Mouse (Mus musculus): ENCODE measurements around the gene Olfr1444.

Olfr1444 gene

DNA sequence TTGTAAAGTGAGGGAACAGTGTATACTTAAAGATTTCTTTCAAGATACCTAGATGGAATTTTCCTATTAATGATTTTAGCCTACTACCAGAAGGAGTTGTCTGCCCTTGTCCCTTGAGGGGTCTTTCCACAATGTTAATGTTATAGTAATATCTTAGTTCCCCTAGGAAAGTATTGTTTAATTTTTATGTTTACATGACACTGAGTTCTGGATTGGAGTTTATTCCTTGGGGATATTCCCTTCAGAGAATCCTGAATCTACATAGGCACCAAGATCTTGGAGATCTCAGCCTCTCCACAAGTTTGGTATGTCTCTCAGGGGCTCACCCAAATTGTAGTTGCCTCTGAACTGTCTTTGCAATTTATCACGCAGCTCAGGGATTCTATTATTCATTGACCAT is at the start of gene Olfr1444:
Olfr1444 (plus strand) TSS at position 301 of the 400 bp plus-strand sequence.
- no peak for DNase-seq (ENCODE audit: low read depth, low spot score)

GRCm38 (mm10) chr19:12812644-12813364 is 44.3 kb upstream of the Olfr1444 start:
- no peak for DNase-seq (ENCODE audit: low read depth, low spot score)

- no peak for DNase-seq (ENCODE audit: low read depth, low spot score)
Observed at GRCm38 (mm10) chr19:12813883-12814282, 43.2 kb upstream of the Olfr1444 start.

- DNase-seq (ENCODE audit: low read depth, low spot score): no peak
Observed at GRCm38 (mm10) chr19:12818507-12818906, 38.6 kb upstream of the Olfr1444 start.

DNA sequence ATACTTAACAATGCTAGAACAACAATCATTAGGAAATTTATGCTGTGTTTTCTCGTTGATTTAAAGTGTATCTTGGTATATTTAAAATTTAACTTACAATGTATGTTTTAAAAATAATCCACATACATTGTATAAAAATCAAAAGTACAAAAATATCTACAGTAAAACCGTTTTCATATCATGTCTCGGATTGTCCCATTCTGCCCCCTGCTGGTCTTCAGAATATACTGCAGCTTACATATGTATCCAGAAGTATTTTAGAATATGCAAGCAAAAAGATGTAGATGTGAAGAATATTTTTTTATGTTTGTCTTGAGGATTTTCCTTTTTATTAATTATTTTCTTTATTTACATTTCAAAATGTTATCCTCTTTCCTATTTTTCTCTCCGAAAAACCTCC is 36.7 kb upstream of the Olfr1444 start:
- DNase-seq (ENCODE audit: low read depth, low spot score): peak; percentile 27

- DNase-seq (ENCODE audit: low read depth, low spot score): peak; percentile 10
Observed at GRCm38 (mm10) chr19:12824549-12824948, 32.5 kb upstream of the Olfr1444 start.

DNA sequence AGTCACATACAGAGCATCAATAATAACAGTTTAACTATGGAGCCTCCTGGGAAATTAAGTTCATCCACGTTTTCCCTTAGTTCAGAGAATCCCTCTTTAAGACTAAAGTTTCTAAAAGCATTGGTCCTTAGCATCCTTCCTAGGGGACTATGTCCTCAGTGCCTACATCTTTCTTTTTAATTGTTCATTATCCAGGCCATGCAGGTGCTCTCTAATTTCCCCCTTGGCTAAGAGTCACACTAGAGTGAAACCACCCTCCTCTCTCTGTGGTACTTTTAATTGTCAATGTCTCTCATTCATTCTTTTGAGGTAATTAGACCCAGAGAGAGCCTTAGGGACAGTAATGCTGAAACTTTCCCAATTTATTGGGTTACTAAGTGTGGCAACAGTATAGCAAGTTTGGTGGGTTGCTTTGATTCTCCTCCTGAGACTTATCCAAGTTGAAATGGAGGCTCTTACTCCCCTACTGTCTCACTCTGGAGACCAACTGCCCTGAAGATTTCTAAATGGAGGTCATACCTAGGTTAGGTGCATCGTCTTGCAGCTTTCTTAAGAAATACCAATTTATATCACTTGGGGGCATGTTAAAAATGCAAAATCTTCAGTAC is 26.2 kb upstream of the Olfr1444 start:
- no peak for DNase-seq (ENCODE audit: low read depth, low spot score)

GRCm38 (mm10) chr19:12831559-12831958 is 25.5 kb upstream of the Olfr1444 start:
- no peak for DNase-seq (ENCODE audit: low read depth, low spot score)

DNA sequence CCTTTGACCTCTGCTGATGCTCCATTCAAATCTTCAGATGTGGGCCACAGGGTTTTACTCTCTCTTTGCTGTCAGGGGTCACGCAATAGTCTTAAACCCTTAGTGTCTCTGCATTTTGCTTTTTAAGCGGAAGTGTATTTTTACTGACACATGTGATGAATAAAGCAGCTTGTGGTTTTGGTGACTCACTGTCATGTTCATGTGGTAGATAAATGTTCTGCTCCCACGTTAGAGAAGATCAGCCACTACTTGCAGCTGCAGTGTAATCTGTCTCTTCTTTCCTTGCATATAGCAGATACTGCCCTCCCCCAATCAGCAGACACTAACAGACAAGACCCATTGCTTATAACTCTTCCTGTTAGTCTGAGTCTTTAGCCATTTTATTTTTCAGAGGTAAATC is 23.5 kb upstream of the Olfr1444 start:
- DNase-seq (ENCODE audit: low read depth, low spot score): no peak

GRCm38 (mm10) chr19:12838507-12838906 is 18.6 kb upstream of the Olfr1444 start:
- no peak for DNase-seq (ENCODE audit: low read depth, low spot score)

- DNase-seq (ENCODE audit: low read depth, low spot score): no peak
Observed at GRCm38 (mm10) chr19:12846382-12846781, 10.7 kb upstream of the Olfr1444 start, which contains the start of gene Gm5244. Gm5244 (plus strand) TSS chr19:12846682.

GRCm38 (mm10) chr19:12883555-12883954 is 26.5 kb downstream of the Olfr1444 start, which contains the start of gene Olfr1445:
Olfr1445 (plus strand) TSS chr19:12883855.
- no peak for DNase-seq (ENCODE audit: low read depth, low spot score)

DNA sequence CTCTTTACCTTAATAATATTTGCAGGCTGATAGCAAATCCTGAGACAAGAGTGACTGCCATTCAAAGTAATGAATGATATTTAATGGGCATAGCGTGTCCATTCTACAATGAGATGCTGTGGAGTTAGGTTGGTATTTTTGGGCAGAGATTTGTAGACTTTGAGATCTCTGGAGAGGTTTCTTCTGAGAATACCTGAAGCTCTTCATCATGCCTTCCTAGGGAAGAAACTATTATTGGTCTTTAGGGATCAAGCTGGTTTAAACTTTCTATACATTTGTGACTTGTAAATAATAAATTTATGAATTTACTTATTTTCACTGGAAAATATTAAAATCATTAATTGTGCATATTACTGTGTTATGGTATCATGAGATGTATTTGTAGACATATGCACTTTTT is 36.3 kb downstream of the Olfr1444 start, which contains the start of gene Olfr1446:
Olfr1446 (minus strand) TSS at position 101 of the 400 bp plus-strand sequence.
- DNase-seq (ENCODE audit: low read depth, low spot score): no peak

- no peak for DNase-seq (ENCODE audit: low read depth, low spot score)
Observed at GRCm38 (mm10) chr19:12903643-12904042, 46.6 kb downstream of the Olfr1444 start, which contains the start of gene Olfr1447. Olfr1447 (minus strand) TSS chr19:12903743.
